Mouse (Mus musculus) ovary, postnatal 14 days (tissue): ENCODE measurements around the gene Fbln1.

Source experiments
- DNase-seq: peaks from one replicate; pipeline ENCODE4 v3.0.0; 2022; ENCODE audit warnings: low spot score

Gene Fbln1

DNA sequence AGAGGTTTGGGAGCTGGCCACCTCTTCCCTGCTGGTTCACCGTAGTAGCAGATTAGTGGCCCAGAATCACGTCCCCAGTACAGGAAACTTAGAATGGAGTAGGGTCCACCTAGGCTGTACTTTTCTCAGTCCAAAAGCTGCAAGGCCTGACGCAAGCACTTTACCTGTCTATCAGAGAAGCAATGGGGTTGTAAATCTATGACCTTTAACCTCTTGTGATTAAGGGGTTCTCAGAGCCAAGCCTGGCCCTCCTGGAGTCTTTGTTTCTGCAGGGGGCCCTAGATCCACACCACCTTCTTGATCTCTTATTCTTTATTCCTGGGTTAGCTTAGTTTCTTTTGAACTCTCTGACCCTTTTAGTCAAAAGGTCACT is 940 bp downstream of the Fbln1 start:
- no peak for DNase-seq

DNA sequence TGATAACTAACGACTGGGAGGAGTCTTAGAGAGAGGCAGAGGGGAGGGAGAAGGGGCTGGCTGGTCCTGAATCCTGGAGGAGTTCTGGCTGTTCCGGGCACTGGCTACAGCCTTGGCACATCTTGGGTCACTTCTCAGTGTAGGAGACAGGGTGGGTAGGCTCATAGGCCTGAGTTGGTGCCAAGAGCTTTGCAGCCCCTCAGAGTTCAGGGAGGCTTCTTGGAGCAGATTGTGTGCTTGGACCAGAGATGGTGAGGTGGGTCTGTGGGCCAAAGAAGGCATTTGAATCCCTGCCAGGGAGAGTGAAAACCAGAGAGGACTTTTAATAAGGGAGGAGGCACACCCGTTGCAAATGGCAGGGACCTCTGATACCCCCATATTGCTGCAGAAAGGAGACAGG is 1.3 kb downstream of the Fbln1 start:
- DNase-seq, result no peak

DNA sequence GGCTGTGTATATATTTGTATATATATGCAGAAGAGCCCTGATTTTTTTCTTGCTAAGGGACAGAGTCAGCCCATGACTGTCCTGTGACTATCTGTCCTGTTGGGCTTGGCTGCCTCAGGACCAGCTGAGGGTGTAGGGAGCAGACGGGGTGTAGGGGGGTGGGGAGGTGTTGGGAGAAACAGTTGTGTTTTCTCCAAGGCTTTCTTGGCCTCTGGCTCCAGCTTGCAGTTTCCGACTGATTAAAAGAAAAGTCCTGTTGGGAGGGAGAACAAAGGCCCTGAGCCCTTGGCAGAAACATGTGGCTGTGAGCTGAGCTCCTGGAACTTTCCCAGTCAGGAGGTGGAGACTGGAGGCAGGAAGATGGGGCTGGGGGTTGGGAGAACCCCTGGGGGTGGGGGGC is 2.0 kb downstream of the Fbln1 start:
- peak; percentile 44 for DNase-seq

DNA sequence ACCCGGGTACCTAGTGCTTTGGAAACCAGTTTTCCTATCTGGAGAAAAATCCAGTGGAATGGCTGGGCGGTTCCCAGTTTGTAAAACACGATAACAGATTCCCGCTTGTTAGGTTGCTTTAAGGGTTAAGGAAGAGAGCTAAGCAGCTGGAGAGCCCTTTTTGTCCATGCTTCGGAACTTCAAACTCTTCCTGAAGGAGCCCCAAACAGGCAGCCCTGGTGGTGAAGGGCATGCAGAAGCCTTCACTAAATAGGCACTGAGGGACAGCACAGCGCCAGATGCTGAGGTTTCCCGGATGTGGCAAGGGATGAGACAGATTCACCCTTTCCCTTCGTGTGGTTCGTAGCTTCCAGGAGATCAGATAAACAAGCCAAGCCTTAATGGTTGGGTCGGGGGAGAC is 2.6 kb downstream of the Fbln1 start:
- DNase-seq, result no peak

DNA sequence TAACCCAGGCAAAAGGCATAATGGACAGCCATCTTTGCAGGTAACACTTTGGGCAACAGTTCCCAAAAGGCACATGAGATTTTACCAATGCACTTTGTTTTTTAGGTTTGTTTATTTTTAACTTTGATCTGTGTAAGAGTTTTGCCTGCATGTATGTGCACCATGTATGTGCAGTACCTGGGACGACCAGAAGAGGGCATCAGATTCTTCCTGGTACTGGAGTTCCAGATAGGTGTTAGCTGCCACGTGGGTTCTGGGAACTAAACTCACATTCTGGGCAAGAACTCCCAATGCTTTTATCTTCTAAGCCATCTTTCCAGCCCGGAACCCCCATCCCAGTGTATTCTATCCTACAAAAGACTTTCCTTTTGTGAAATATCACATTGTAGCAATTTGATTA is 3.6 kb downstream of the Fbln1 start:
- DNase-seq, result no peak

DNA sequence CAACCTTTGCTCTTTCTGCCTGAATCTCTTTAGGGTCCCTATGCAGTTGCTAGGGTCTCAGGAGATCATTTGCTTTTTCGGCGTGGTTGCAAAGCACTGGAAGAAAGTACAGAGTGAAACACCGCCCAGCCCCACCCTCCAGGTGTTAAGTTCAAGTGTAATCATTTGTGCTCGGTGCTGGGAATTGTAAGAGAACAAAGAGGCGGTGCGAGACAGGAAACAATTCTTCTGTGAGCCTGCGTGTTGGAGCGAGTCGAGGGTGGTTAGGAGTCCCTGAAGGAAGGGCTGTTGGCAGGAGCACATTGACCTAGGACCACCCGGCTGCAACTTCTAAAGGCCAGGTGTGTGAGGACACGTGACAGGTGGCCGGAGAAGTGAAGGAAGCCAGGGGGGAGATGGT is 4.9 kb downstream of the Fbln1 start:
- no peak for DNase-seq

DNA sequence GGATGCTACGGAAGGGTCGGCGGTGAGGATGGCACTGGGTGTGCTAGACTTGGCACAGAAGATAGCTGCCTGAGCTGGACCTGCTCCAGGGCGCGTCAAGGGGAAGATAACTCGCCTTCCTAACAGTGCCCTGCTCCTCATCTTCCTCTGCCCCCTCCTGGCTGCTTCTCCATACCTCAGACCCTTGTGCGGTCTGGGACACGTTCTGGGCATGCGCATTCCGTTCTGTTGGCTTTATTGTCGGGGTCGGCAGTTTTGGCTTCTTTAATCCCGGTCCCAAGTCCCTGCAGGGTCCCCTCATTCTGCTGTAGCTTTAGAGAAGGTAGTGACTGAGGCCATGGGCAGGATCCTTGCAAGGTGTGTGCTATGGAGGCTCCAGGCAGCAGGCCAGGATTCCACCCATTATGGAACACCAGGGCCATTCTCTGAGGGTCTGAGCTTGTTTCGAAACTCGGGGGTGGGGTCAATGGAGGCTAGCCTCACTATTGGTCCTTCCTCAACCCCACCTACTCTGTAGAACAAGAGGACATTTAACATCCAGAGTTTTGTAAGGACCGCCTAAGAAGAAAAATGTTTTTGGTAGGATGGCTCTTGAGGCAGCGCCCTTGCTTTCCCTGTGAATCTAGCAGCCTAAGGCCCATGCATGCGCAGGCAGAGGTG is 5.5 kb downstream of the Fbln1 start:
- DNase-seq, result no peak

DNA sequence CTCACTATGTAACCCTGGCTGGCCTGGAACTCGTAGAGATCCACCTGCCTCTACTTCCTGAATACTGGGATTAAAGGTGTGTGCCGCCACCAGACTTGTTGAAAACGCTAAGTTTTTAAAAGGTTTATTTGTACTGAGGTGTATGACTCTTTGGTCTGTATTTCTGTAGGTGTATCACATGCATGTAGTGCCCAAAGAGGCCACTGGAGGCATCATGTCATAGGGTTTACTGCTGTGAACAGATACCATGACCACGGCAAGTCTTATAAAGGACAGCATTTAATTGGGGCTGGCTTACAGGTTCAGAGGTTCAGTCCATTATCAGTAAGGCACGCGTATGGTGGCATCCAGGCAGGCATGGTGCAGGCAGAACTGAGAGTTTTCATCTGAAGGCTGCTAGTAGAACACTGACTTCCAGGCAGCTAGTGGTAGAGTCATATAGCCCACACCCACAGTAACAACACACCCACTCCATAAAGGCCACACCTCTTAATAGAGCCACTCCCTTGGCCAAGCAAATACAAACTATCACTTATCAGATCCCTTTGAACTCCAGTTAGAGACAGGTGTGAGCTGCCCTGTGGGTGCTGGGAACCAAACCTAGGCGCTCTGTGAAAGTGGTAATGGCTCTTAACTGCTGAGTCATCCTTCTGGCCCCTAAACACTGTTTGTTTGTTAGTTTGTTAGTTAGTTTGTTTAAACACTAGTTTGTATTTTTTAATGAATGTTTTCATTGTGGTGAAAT is 10.5 kb downstream of the Fbln1 start:
- DNase-seq, result no peak

DNA sequence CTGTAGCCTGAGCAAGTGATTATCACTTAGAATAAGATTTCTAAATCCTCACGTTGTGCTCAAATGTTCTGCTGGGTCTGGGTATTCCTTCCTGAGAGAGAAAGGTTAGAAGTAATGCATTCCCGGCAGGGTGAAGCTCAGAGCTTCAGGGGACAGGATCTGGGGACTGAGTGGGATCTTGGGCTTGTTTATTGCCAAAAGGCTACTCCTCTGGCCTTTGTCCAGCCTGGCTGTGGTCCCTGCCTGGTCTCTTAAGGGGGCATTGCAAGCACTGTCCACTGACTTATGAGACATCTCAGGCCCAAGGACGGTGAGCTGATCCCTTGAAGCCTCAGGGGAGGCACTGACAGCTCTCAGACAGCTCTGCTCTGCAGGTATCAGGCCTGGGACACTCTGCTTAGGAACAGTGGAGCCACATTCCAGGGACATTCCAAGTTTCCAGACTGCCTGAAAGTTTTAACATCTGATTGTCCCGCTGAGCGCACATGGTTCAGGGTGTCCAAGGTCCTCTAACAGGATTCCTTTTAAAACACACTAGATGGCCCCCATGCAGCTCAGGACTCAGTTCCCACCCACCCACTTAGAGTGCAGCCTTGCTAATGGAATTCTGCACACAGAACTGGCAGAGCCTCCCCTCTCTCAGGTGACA is 13.0 kb downstream of the Fbln1 start:
- DNase-seq, result no peak

DNA sequence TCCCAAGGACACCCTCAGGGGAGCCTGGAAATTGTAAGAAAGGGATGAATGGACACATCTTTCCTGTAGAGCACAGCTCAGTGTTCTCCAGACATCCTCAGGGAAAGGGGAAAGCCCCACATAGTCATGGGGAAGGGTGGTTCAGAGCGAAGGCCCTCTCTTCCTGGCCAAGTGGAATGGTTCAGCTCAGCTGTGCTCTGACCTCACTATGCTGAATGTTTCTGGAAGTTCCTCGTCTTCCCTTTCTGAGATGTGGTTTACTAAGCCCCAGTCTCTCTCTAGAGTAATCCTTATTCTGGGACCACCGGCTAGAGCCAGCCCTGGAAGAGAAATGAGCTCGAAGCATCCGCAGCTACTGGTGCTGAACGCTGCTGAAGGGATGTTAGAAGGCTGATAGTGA is 14.6 kb downstream of the Fbln1 start:
- DNase-seq, result no peak

DNA sequence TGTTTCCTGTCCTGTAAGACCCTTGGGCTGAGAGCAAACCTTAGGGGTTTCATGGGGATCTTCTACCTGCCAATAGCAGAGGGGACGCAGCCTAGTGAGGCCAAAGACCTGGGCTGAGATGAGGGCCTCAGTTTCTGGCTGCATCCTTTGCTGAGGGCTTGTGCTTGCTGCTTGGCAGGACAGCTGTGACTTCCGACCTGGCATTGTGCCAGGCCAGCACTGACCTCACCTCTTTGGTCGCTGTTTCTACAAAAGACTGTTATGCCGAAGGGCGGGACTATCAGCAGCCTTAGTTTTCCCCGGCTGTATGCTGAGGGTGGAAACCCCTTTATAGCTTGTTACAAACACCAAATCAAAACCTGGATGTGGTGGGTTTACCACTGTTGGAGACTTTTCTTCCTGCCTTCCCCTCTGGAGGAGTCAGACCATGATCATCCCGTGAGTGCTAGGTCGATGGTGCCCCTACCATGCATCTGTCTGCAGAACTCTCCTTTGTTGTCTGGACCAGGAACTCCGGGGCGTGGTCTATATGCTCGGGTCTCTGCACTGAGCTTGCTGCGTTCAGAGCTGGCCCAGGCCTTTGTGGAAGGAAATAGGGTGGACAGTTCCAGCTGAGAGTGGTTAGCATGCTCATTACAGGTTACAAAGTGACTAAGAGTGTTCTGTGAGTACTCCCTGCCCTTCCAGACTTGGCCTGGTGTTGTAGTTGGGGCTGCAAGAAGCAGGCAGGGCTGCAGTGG is 15.5 kb downstream of the Fbln1 start:
- DNase-seq, result no peak

DNA sequence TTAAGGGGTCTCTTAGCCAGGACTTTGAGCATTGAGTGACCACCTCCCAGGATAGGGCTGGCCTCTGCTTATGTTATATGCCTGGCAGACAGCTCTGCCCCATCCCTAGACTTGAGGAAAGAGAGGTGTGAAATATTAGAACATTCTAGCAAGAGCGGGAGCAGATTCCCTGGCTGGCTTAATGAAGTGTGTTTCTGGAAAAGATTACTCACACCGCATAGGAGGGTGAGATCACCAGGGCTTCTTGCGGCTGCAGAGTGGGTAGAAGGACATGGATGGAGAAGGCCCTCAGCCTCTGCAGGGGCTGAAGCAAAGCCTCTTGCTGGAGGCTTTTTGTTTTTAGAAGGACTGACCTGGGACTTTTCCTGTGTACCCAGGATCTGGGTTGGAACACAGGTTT is 19.9 kb downstream of the Fbln1 start:
- DNase-seq, result no peak

DNA sequence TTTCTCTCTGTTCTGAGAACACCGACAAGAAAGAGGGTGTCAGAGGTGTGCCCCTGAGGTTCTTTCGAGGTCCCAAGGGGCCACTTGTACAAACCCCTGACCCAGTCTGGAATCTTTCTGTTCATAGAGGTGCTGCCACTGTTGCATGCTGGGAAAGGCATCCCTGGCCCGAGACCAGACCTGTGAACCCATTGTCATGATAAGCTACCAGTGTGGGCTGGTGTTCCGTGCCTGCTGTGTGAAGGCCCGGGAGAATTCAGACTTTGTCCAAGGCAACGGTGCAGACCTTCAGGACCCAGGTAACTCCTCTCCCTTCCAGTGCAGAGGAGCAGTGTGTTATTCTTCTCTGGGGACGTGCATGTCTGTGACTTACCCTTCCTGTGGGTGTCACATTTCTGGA is 21.1 kb downstream of the Fbln1 start:
- no peak for DNase-seq

DNA sequence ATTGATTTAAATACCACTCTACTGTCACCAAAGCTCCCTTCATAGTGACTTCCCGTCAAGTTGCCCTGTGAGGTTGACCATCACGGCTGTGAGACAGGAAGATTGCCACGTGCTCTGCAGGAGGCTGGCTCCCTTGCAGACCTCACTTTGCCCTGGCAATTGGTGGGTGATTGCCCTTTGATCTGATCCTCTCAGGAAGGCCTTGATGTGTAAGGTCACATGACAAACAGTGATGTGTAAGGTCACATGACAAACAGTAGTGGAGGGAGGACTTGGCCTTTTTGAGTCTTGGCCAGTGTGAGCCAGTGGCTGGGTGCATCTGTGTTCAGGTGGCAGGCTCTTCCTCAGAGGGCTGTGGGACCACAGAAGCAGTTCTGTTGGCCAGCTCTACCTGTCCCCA is 22.8 kb downstream of the Fbln1 start:
- DNase-seq, result no peak

DNA sequence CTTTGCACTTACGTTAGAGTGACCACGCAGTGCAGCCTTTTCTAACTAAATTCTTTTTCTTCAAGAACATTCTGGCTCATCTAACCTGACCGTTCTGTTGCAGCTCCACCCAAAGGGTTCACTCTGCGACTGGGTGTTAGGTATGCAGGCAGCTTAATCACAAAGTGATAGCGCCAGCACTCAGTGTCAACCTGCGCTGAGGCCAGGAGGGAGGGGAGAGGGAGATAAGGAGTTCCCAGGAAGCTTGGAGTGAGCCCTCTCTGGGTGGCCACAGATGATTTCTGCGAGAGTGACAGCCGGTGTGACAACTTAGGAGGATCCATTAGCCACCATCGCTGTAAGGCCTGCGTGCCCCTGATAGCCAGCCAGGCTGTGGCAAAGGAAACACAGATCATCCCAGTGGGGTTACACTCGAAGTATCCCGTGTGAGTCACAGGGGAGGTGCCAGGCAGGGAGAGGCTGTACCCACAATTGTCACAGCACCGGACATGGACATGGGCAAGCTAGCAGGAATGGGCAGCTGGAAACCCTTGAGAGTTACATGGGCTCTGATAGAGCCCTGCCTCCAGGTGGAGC is 24.3 kb downstream of the Fbln1 start:
- DNase-seq, result no peak

DNA sequence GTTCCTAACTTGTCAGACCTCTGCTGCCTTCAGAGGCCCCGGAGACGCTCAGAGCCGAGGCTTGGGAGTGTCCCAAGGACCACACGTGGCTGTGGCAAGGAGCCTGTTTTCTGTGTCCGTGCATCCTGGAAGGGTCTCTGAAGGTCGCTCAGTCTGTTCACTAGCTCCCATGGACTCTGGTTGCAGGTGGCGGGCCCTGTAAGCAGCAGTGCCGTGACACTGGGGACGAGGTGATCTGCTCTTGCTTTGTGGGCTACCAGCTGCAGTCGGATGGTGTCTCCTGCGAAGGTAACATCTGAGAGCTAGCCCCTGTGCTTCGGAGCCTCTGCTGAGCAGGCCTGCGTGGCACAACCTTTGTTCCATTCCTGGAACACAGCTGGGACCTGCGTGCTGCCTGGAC is 24.9 kb downstream of the Fbln1 start:
- no peak for DNase-seq

DNA sequence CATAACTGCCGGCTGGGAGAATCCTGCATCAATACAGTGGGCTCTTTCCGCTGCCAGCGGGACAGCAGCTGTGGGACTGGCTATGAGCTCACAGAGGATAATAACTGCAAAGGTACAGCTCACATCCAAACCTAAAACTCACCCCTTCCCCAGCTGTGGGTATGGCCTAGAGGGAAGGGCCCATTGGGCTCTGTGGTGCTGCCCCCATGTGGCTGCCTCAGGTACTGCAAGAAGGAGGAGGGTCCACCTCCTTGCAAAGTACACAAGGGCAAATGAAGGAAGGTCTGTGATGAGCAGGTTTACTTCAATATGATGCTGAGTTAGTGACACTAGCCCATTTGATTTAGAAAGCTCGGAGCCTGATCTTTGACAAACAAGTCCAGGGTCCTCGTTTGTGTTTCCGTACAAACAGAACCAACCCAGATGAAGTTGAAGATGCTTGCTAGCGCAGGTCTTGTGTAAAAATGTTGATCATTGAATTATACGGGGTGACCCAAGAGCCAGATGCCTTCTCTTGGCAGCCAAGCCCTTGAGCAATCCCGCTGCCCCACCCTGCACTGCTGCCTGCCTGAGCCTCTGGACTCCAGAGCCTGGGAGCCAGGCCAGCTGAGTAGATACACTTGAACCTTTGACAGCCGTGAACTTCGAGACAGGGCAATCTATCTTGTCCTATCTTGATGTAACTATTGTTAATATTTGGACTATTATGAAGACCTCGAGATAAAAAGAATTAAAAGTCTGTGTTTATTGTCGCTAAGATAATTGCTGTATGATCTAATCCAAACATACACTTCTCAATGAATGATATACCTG is 25.9 kb downstream of the Fbln1 start:
- peak; percentile 79 for DNase-seq

DNA sequence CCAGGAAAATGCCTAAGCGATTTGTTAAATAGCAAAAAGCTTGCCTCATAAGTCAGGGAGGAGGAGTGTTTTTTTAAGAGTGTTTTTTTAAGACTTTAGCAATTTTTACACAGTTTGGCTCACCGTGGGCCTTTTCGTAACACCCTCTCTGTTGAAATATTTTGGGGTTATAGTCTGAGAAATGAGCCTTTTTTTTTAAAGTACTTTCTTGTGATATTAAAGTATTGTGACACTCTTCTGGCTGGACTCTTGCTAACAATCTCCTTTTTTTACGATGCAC is 26.4 kb downstream of the Fbln1 start:
- no peak for DNase-seq

DNA sequence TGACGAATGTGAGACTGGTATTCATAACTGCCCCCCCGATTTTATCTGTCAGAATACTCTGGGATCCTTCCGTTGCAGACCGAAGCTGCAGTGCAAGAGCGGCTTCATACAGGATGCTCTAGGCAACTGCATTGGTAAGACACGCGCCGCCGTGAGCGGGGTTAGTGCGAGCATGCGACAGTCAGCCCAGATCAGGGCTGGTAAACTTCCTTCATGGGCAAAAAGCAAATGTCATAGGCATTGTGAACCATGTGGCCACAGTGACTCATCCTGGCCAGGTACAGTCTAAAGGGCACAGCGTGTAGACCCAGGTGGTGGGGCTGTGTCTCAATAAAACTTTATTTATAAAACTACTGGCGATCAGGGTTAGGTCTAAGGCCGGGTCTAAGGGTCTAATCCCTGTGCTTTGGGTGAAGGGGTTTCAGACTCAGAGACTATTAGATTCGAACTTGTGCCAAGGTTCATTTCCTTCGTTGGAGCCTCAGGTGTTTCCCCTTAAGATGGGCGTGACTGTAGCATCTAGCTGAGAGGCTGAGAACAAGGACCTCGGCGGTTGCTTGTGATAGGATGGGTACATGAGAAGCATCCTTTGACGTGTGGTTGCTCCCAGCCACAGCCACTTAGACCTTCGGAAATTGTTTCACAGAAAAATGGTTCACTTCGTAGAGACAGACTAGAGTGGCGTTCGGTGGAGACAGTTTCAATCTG is 26.9 kb downstream of the Fbln1 start:
- DNase-seq, result no peak

DNA sequence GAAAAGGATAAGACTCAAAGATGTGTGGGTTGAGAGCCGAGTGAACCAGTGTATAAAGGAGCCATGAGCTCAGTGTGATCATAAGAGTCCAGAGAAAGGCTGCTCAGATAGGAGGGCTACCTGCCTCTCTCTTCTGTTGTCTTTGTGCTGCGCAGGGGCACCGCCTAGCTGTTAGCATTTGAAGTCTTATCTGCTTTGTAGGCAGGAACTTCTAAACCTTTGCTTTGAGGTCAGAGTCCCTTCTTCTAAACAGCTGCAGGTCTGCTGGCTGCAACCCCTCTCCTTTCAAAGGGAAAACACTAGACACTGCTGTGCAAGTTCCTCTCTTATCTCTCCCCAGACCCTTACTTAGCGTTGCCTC is 27.5 kb downstream of the Fbln1 start:
- no peak for DNase-seq

DNA sequence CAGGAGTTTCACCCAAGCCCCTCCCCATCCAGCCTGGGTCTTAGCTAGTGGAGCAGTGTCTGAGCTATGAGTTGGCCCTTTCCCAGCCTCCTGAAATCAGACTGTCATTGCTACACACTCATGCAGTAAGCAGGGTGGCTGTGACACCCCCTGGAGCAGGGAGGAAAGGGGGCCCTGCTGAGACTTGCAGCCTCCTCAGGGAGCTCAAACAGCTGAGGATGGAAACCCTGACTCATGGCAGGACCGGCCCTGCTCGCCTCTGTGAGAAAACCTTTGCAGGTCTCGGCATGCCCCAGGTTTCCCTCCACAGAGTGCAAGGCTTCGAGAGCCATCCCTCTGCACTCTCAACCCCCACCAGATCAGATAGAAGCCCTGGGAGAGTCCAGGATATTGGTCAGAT is 27.9 kb downstream of the Fbln1 start:
- DNase-seq, result no peak
